Mouse (Mus musculus) gastrocnemius, postnatal 4 days (tissue): Measurements from ENCODE around the gene Gm49368. TPM values are rescaled to one million over a fixed set of nuclear protein-coding genes. Genes with fewer than 3 reads are reported as not detected.

ENCODE experiments used
- DNase-seq, 2 experiments: peaks; one replicate each; pipeline ENCODE4 v3.0.0; 2021 to 2022; ENCODE audit warnings: low spot score in 2 of 2, mixed read lengths in 2 of 2
- total RNA-seq, 2 experiments: library from RNA; stranded (reverse); gene quantifications; 2 replicates each; pipeline ENCODE4 v1.2.3; 2021

Gene Gm49368
- total RNA-seq, 2 experiments from 2014 or later = not detected

GRCm38 (mm10) chr7:128056917-128057444, 5.5 kb upstream of the Gm49368 start:
- DNase-seq = no peak

GRCm38 (mm10) chr7:128057860-128058259, 4.6 kb upstream of the Gm49368 start:
- no peak for DNase-seq

GRCm38 (mm10) chr7:128058576-128058975, 3.9 kb upstream of the Gm49368 start:
- DNase-seq = no peak

- DNase-seq = no peak
Measured at GRCm38 (mm10) chr7:128059091-128059490, 3.4 kb upstream of the Gm49368 start.

- DNase-seq = no peak
Measured at GRCm38 (mm10) chr7:128063211-128063781, 813 bp downstream of the Gm49368 start.

- no peak for DNase-seq
Measured at GRCm38 (mm10) chr7:128065547-128065946, 3.1 kb downstream of the Gm49368 start.

GRCm38 (mm10) chr7:128067847-128068246, 5.4 kb downstream of the Gm49368 start:
- DNase-seq = no peak

GRCm38 (mm10) chr7:128069844-128070243, 7.4 kb downstream of the Gm49368 start:
- DNase-seq = no peak

- DNase-seq = no peak
Measured at GRCm38 (mm10) chr7:128071816-128072215, 9.3 kb downstream of the Gm49368 start.

- no peak for DNase-seq
Measured at GRCm38 (mm10) chr7:128080012-128080411, 17.5 kb downstream of the Gm49368 start.

- no peak for DNase-seq
Measured at GRCm38 (mm10) chr7:128089141-128089540, 26.7 kb downstream of the Gm49368 start.

- DNase-seq = no peak
Measured at GRCm38 (mm10) chr7:128098135-128098534, 35.7 kb downstream of the Gm49368 start.

- no peak for DNase-seq
Measured at GRCm38 (mm10) chr7:128100742-128101357, 38.4 kb downstream of the Gm49368 start.

- DNase-seq = no peak
Measured at GRCm38 (mm10) chr7:128105246-128105645, 42.8 kb downstream of the Gm49368 start.

GRCm38 (mm10) chr7:128107462-128107861, 45.0 kb downstream of the Gm49368 start:
- no peak for DNase-seq

- DNase-seq = no peak
Measured at GRCm38 (mm10) chr7:128110314-128110713, 47.8 kb downstream of the Gm49368 start.

GRCm38 (mm10) chr7:128112131-128112530, 49.6 kb downstream of the Gm49368 start:
- no peak for DNase-seq

- DNase-seq = no peak
Measured at GRCm38 (mm10) chr7:128114371-128115105, 52.1 kb downstream of the Gm49368 start.

- DNase-seq = no peak
Measured at GRCm38 (mm10) chr7:128115211-128115958, 52.9 kb downstream of the Gm49368 start.

GRCm38 (mm10) chr7:128116396-128116795, 53.9 kb downstream of the Gm49368 start:
- no peak for DNase-seq

GRCm38 (mm10) chr7:128119726-128120490, 57.4 kb downstream of the Gm49368 start:
- no peak for DNase-seq
